Mouse (Mus musculus): ENCODE measurements around the gene Dazap2.

The Dazap2 gene

GRCm38 (mm10) chr15:100637661-100638060, 22.5 kb downstream of the Dazap2 start:
- Histone ChIP-seq H3K27me3 (ENCODE audit: control insufficient read depth, insufficient read depth, low read length, poor library complexity, severe bottlenecking) (no peaks in the 10 kb centered on the region), H3K36me3 (ENCODE audit: control insufficient read depth, insufficient read depth, low read length, poor library complexity, severe bottlenecking) (peaks cover 3% of the 10 kb centered on the region)
- peak; percentile 67 for DNase-seq (ENCODE audit: low read depth, low spot score)

GRCm38 (mm10) chr15:100639972-100640750, 25.0 kb downstream of the Dazap2 start:
- Histone ChIP-seq H3K27me3 (ENCODE audit: control insufficient read depth, insufficient read depth, low read length, poor library complexity, severe bottlenecking) (no peaks in the 10 kb centered on the region), H3K36me3 (ENCODE audit: control insufficient read depth, insufficient read depth, low read length, poor library complexity, severe bottlenecking) (peaks cover 16% of the 10 kb centered on the region)
- DNase-seq (ENCODE audit: low read depth, low spot score): no peak

- no peak for DNase-seq (ENCODE audit: low read depth, low spot score)
- H3K27me3 ChIP-seq (ENCODE audit: control insufficient read depth, insufficient read depth, low read length, poor library complexity, severe bottlenecking): no peaks in the 10 kb centered on the region
- H3K36me3 ChIP-seq (ENCODE audit: control insufficient read depth, insufficient read depth, low read length, poor library complexity, severe bottlenecking): peaks cover 22% of the 10 kb centered on the region
These were observed 26.2 kb downstream of the Dazap2 start for GRCm38 (mm10) chr15:100641226-100641810.

- Histone ChIP-seq H3K36me3 (ENCODE audit: control insufficient read depth, insufficient read depth, low read length, poor library complexity, severe bottlenecking) (peaks cover 24% of the 10 kb centered on the region), H3K27me3 (ENCODE audit: control insufficient read depth, insufficient read depth, low read length, poor library complexity, severe bottlenecking) (no peaks in the 10 kb centered on the region)
These were observed 27.3 kb downstream of the Dazap2 start for GRCm38 (mm10) chr15:100642451-100642850.

GRCm38 (mm10) chr15:100646161-100646560, 31.0 kb downstream of the Dazap2 start:
- Histone ChIP-seq H3K36me3 (ENCODE audit: control insufficient read depth, insufficient read depth, low read length, poor library complexity, severe bottlenecking) (peaks cover 26% of the 10 kb centered on the region), H3K27me3 (ENCODE audit: control insufficient read depth, insufficient read depth, low read length, poor library complexity, severe bottlenecking) (no peaks in the 10 kb centered on the region)
- no peak for DNase-seq (ENCODE audit: low read depth, low spot score)

More at GRCm38 (mm10) chr15:100642451-100642850, 27.3 kb downstream of the Dazap2 start:
- no peak for DNase-seq (ENCODE audit: low read depth, low spot score)

GRCm38 (mm10) chr15:100650111-100650510, 35.0 kb downstream of the Dazap2 start:
- Histone ChIP-seq H3K36me3 (ENCODE audit: control insufficient read depth, insufficient read depth, low read length, poor library complexity, severe bottlenecking) (peaks cover 24% of the 10 kb centered on the region), H3K27me3 (ENCODE audit: control insufficient read depth, insufficient read depth, low read length, poor library complexity, severe bottlenecking) (no peaks in the 10 kb centered on the region)
- no peak for DNase-seq (ENCODE audit: low read depth, low spot score)

GRCm38 (mm10) chr15:100651610-100652009, 36.5 kb downstream of the Dazap2 start:
- DNase-seq (ENCODE audit: low read depth, low spot score): no peak
- H3K36me3 ChIP-seq (ENCODE audit: control insufficient read depth, insufficient read depth, low read length, poor library complexity, severe bottlenecking): peaks cover 26% of the 10 kb centered on the region
- no peaks in the 10 kb centered on the region for H3K27me3 ChIP-seq (ENCODE audit: control insufficient read depth, insufficient read depth, low read length, poor library complexity, severe bottlenecking)

- no peak for DNase-seq (ENCODE audit: low read depth, low spot score)
- Histone ChIP-seq H3K27me3 (ENCODE audit: control insufficient read depth, insufficient read depth, low read length, poor library complexity, severe bottlenecking) (no peaks in the 10 kb centered on the region), H3K36me3 (ENCODE audit: control insufficient read depth, insufficient read depth, low read length, poor library complexity, severe bottlenecking) (peaks cover 28% of the 10 kb centered on the region)
These were observed 39.1 kb downstream of the Dazap2 start for GRCm38 (mm10) chr15:100654271-100654670.

GRCm38 (mm10) chr15:100655201-100655600, 40.1 kb downstream of the Dazap2 start:
- no peaks in the 10 kb centered on the region for H3K27me3 ChIP-seq (ENCODE audit: control insufficient read depth, insufficient read depth, low read length, poor library complexity, severe bottlenecking)
- peaks cover 27% of the 10 kb centered on the region for H3K36me3 ChIP-seq (ENCODE audit: control insufficient read depth, insufficient read depth, low read length, poor library complexity, severe bottlenecking)
- DNase-seq (ENCODE audit: low read depth, low spot score): no peak

- no peak for DNase-seq (ENCODE audit: low read depth, low spot score)
- Histone ChIP-seq H3K36me3 (ENCODE audit: control insufficient read depth, insufficient read depth, low read length, poor library complexity, severe bottlenecking) (peaks cover 15% of the 10 kb centered on the region), H3K27me3 (ENCODE audit: control insufficient read depth, insufficient read depth, low read length, poor library complexity, severe bottlenecking) (no peaks in the 10 kb centered on the region)
These were observed 45.2 kb downstream of the Dazap2 start for GRCm38 (mm10) chr15:100660306-100660705.

- Histone ChIP-seq H3K27me3 (ENCODE audit: control insufficient read depth, insufficient read depth, low read length, poor library complexity, severe bottlenecking) (no peaks in the 10 kb centered on the region), H3K36me3 (ENCODE audit: control insufficient read depth, insufficient read depth, low read length, poor library complexity, severe bottlenecking) (peaks cover 15% of the 10 kb centered on the region)
- DNase-seq (ENCODE audit: low read depth, low spot score): no peak
These were observed 45.7 kb downstream of the Dazap2 start for GRCm38 (mm10) chr15:100660805-100661204.

- peak; percentile 91 for DNase-seq (ENCODE audit: low read depth, low spot score)
- no peaks in the 10 kb centered on the region for H3K27me3 ChIP-seq (ENCODE audit: control insufficient read depth, insufficient read depth, low read length, poor library complexity, severe bottlenecking)
- peaks cover 3% of the 10 kb centered on the region; the same call in 1 of the 2 replicates for H3K36me3 ChIP-seq (ENCODE audit: control insufficient read depth, insufficient read depth, low read length, poor library complexity, severe bottlenecking)
These were observed 49.7 kb downstream of the Dazap2 start for GRCm38 (mm10) chr15:100664813-100665274.

GRCm38 (mm10) chr15:100665411-100666218, 50.5 kb downstream of the Dazap2 start:
- Histone ChIP-seq H3K36me3 (ENCODE audit: control insufficient read depth, insufficient read depth, low read length, poor library complexity, severe bottlenecking) (peaks cover 3% of the 10 kb centered on the region; the same call in 1 of the 2 replicates), H3K27me3 (ENCODE audit: control insufficient read depth, insufficient read depth, low read length, poor library complexity, severe bottlenecking) (no peaks in the 10 kb centered on the region)
- DNase-seq (ENCODE audit: low read depth, low spot score): peak; percentile 54

GRCm38 (mm10) chr15:100666219-100666696, 51.1 kb downstream of the Dazap2 start:
- H3K27me3 ChIP-seq (ENCODE audit: control insufficient read depth, insufficient read depth, low read length, poor library complexity, severe bottlenecking): no peaks in the 10 kb centered on the region
- no peak for DNase-seq (ENCODE audit: low read depth, low spot score)
- no peaks in the 10 kb centered on the region; the same call in 1 of the 2 replicates for H3K36me3 ChIP-seq (ENCODE audit: control insufficient read depth, insufficient read depth, low read length, poor library complexity, severe bottlenecking)

All from splenic B cell, adult 2 months (primary cell).